Mouse (Mus musculus): ENCODE data around the gene Ubiad1.

Gene Ubiad1

GRCm38 (mm10) chr4:148399437-148400094 lies 45.0 kb downstream of the Ubiad1 start:
- no peak for DNase-seq

- no peak for DNase-seq
Measured at GRCm38 (mm10) chr4:148397531-148398287, 46.9 kb downstream of the Ubiad1 start.

GRCm38 (mm10) chr4:148397113-148397512 lies 47.5 kb downstream of the Ubiad1 start:
- no peak for DNase-seq

GRCm38 (mm10) chr4:148395875-148396274 lies 48.7 kb downstream of the Ubiad1 start:
- DNase-seq = no peak

- no peak for DNase-seq
Measured at GRCm38 (mm10) chr4:148395198-148395597, 49.4 kb downstream of the Ubiad1 start.

GRCm38 (mm10) chr4:148391714-148392310 lies 52.8 kb downstream of the Ubiad1 start:
- DNase-seq = no peak

GRCm38 (mm10) chr4:148389635-148390034 lies 54.9 kb downstream of the Ubiad1 start:
- no peak for DNase-seq

GRCm38 (mm10) chr4:148389047-148389446 lies 55.5 kb downstream of the Ubiad1 start:
- DNase-seq = no peak

GRCm38 (mm10) chr4:148385269-148385668 lies 59.3 kb downstream of the Ubiad1 start:
- DNase-seq = no peak
